Mouse (Mus musculus) thymus, postnatal 14 days (tissue): Measurements from ENCODE around the gene Slc16a5.

ENCODE experiments used
- DNase-seq: peaks from one replicate; pipeline ENCODE4 v3.0.0; 2021

Slc16a5 gene

GRCm38 (mm10) chr11:115519581-115519980 lies 57.3 kb downstream of the Slc16a5 start:
- no peak for DNase-seq

DNA sequence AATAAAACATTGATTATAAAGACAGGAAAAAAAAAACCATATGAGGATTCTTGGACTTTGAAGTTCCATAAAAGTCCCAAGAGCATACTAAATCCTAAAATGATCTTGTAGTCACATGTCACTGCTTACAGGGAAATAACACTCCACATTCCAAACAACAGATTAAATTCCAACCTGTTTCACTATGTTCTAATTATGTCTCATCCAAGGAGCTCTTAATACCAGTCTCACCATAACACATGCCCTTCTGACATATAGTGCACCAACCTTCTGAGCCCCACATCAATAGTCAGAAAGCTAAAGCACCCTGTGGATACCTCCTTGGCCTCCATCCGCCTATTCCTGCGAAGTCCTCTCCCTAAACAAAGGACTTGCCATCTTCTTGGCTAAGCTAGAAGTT lies 57.9 kb downstream of the Slc16a5 start:
- DNase-seq, result no peak

DNA sequence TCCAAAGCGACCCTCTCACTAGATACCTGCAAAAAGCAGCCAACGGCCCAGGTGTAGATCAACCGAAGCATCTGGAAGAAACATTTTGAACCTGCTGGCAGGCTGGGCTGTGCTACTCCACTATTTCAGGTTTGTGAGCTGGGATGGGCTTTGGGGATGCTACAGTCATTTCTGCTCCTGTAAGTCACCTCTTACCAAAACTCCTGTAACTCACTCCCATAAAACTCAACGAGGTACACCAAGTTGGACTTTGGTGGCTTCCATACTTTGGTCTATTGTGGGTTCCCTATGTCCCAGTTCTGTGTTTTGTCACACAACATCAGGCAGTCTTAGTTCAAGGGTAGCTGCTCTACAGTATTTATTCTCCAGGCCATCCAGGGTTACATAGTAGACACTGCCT lies 58.8 kb downstream of the Slc16a5 start:
- no peak for DNase-seq

GRCm38 (mm10) chr11:115522238-115522637 lies 60.0 kb downstream of the Slc16a5 start:
- DNase-seq, result no peak

DNA sequence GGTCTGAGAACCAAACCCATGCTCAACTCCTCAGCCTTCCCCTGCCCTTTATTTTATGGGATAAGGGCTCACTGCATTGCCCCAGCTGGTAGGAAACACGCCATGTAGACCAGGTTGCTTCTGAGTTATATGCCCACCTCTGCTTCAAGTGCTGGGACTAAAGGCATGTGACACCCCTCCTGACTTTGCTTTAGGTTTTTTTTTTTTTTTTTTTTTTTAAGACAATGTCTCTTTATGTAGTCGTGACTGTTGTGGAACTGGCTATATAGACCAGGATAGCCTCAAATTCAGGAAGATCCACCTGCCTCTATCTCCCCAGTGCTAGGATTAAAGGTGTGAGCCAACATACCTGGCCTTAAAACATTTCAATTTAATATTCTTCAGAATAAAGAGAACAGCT lies 60.4 kb downstream of the Slc16a5 start:
- no peak for DNase-seq
